Comparison of ENCODE assay signal across 13 mouse cellular contexts in genomic region chr9:35340811-35341210, GRCm38 (mm10).
DNase-seq lines count a peak whose midpoint lies in the region; ATAC-seq and TF ChIP-seq lines count a peak whose summit lies in the region.
"Had no signal": no experiment of that assay in that cellular context is flagged by ENCODE, and none has a peak within 500 bp of the region (broad histone marks: within the 10 kb centered on the region; RNA-seq: fewer than 3 reads in every experiment).

No protein-coding gene starts in this region.

- peaks cover 58% of the 10 kb centered on the region for H3K4me1 ChIP-seq in hindbrain, embryonic 10.5 days (replicated peaks)
- peaks cover 28% of the 10 kb centered on the region for H3K4me1 ChIP-seq in hindbrain, embryonic 13.5 days (replicated peaks)
- H3K4me1 ChIP-seq in CH12.LX (ENCODE audit: control insufficient read depth in 1 of 2, insufficient read depth in 2 of 2): peaks cover 10 to 44% of the 10 kb centered on the region in 2 experiments; a peak in 3 of 4 replicates
- peaks cover 76% of the 10 kb centered on the region for H3K4me1 ChIP-seq in embryonic facial prominence, embryonic 14.5 days (ENCODE audit: control insufficient read depth, insufficient read depth, low read length)

- no peak for TF ChIP-seq EP300 in CH12.LX (IDR thresholded peaks at IDR 0.05; ENCODE audit: low read length)

- H3K4me2 ChIP-seq in hindbrain, embryonic 13.5 days: no peak overlapping the region
- H3K4me2 ChIP-seq in CH12.LX (ENCODE audit: insufficient read depth, low read depth, poor library complexity, severe bottlenecking): no peak overlapping the region
- no peak overlapping the region for H3K4me2 ChIP-seq in embryonic facial prominence, embryonic 14.5 days (ENCODE audit: low read depth, low read length)

- H3K9me3 ChIP-seq in hindbrain, embryonic 10.5 days: no peaks in the 10 kb centered on the region
- H3K9me3 ChIP-seq in hindbrain, embryonic 13.5 days: no peaks in the 10 kb centered on the region
- H3K9me3 ChIP-seq in CH12.LX (replicated peaks; ENCODE audit: low read length): no peaks in the 10 kb centered on the region
- no peaks in the 10 kb centered on the region for H3K9me3 ChIP-seq in embryonic facial prominence, embryonic 14.5 days (ENCODE audit: control insufficient read depth, low read length)

- no peak for TF ChIP-seq RAD21 in CH12.LX (IDR thresholded peaks at IDR 0.05; ENCODE audit: low read depth, low read length)

- dilution Hi-C loops in CH12.LX (cut with MboI; ENCODE audit: extremely low pct_ligation_motif_present, extremely low pct_unique_long_range_greater_than_20kb, low sequenced_read_pairs): no loop called here

- peak overlapping the region; percentile 60 for H3K27ac ChIP-seq in hindbrain, embryonic 10.5 days
- H3K27ac ChIP-seq in hindbrain, embryonic 13.5 days: no peak overlapping the region
- H3K27ac ChIP-seq in CH12.LX (ENCODE audit: insufficient read depth, low read depth): no peak overlapping the region
- H3K27ac ChIP-seq in embryonic facial prominence, embryonic 14.5 days (replicated peaks; ENCODE audit: low read depth, low read length): peak overlapping the region; percentile 79

- in situ Hi-C loops in CH12.LX (cut with MboI; ENCODE audit: low pct_ligation_motif_present, low pct_unique_long_range_greater_than_20kb, low sequenced_read_pairs): no loop called here

- H3K9ac ChIP-seq in hindbrain, embryonic 13.5 days: no peak overlapping the region
- no peak overlapping the region for H3K9ac ChIP-seq in CH12.LX (ENCODE audit: insufficient read depth, low read depth)
- H3K9ac ChIP-seq in embryonic facial prominence, embryonic 14.5 days (ENCODE audit: low read depth, low read length): no peak overlapping the region

- H3K36me3 ChIP-seq in hindbrain, embryonic 10.5 days: no peaks in the 10 kb centered on the region
- H3K36me3 ChIP-seq in hindbrain, embryonic 13.5 days: no peaks in the 10 kb centered on the region
- H3K36me3 ChIP-seq in CH12.LX (replicated peaks in 1 of 2; ENCODE audit: control insufficient read depth in 1 of 2, insufficient read depth in 1 of 2, low read length in 1 of 2): no peaks in the 10 kb centered on the region
- no peaks in the 10 kb centered on the region for H3K36me3 ChIP-seq in embryonic facial prominence, embryonic 14.5 days (ENCODE audit: control insufficient read depth, insufficient read depth, low read length)

- DNase-seq in hindbrain, embryonic 10.5 days (ENCODE audit: low spot score): no peak
- peak; percentile 60 for DNase-seq in CH12.LX (ENCODE audit: extremely low read depth)
- DNase-seq in embryonic facial prominence, embryonic 14.5 days (ENCODE audit: low spot score): peak; percentile 83
- peak; percentile 66 for DNase-seq in heart, postnatal 4 days
- DNase-seq in layer of hippocampus, adult 18-20 months (ENCODE audit: low spot score in 2 of 2): no peak
- DNase-seq in layer of hippocampus, adult 8-10 months (ENCODE audit: low spot score in 2 of 2): no peak
- no peak for DNase-seq in thymus, postnatal 10 days (ENCODE audit: low spot score in 2 of 2)
- DNase-seq: kidney, adult 2 months; layer of hippocampus, postnatal 36 days; lung, postnatal 4 days; spleen, adult 18-20 months; thymus, postnatal 36 days had no signal

- H3K4me3 ChIP-seq in hindbrain, embryonic 10.5 days: no peak overlapping the region
- no peak overlapping the region for H3K4me3 ChIP-seq in hindbrain, embryonic 13.5 days
- no peak overlapping the region for H3K4me3 ChIP-seq in CH12.LX (replicated peaks in 1 of 3; ENCODE audit: low read depth in 2 of 3, low read length in 2 of 3, poor library complexity in 1 of 3)
- no peak overlapping the region for H3K4me3 ChIP-seq in embryonic facial prominence, embryonic 14.5 days (ENCODE audit: low read depth, low read length)

- no peak for TF ChIP-seq POLR2A in CH12.LX (IDR thresholded peaks at IDR 0.05; ENCODE audit: low read depth, low read length)

- H3K27me3 ChIP-seq in hindbrain, embryonic 10.5 days (ENCODE audit: insufficient read depth, poor library complexity, severe bottlenecking): peaks cover 92% of the 10 kb centered on the region
- peaks cover 78% of the 10 kb centered on the region for H3K27me3 ChIP-seq in hindbrain, embryonic 13.5 days
- H3K27me3 ChIP-seq in CH12.LX (replicated peaks): no peaks in the 10 kb centered on the region
- no peaks in the 10 kb centered on the region for H3K27me3 ChIP-seq in embryonic facial prominence, embryonic 14.5 days (replicated peaks; ENCODE audit: control insufficient read depth, insufficient read depth, low read length)

- no peak for TF ChIP-seq CTCF in CH12.LX (conservative IDR thresholded peaks at IDR 0.05 in 1 of 2, IDR thresholded peaks at IDR 0.05 in 1 of 2; ENCODE audit: low read depth in 2 of 2, low read length in 2 of 2)

- WGBS in hindbrain, embryonic 10.5 days: 24% methylated on average over 3 of the region's 3 CpGs
- WGBS in hindbrain, embryonic 13.5 days: 24% methylated on average over 3 of the region's 3 CpGs
- 30% methylated on average over 3 of the region's 3 CpGs for WGBS in embryonic facial prominence, embryonic 14.5 days

- ATAC-seq in hindbrain, embryonic 13.5 days (ENCODE audit: low FRiP score): no peak
- peak; percentile 64 for ATAC-seq in embryonic facial prominence, embryonic 14.5 days (ENCODE audit: low read depth)

- H3K79me2 ChIP-seq in CH12.LX (replicated peaks; ENCODE audit: control insufficient read depth, extremely low read depth, insufficient read depth, poor library complexity, severe bottlenecking): no peaks in the 10 kb centered on the region

TF ChIP-seq in CH12.LX, 34 proteins besides CTCF, POLR2A, EP300 and RAD21:
- TF ChIP-seq HCFC1 (IDR thresholded peaks at IDR 0.05; ENCODE audit: low read depth, low read length) (no peak), USF1 (IDR thresholded peaks at IDR 0.05; ENCODE audit: low read depth, low read length) (no peak), MAZ (IDR thresholded peaks at IDR 0.05; ENCODE audit: low read depth, low read length) (no peak), JUND (conservative IDR thresholded peaks at IDR 0.05; ENCODE audit: low read depth, low read length) (no peak), MXI1 (IDR thresholded peaks at IDR 0.05; ENCODE audit: low read depth, low read length) (no peak), ZC3H11A (IDR thresholded peaks at IDR 0.05; ENCODE audit: low read depth, low read length) (no peak), JUN (IDR thresholded peaks at IDR 0.05; ENCODE audit: insufficient read depth, low read depth, low read length) (no peak), SIN3A (IDR thresholded peaks at IDR 0.05; ENCODE audit: low read length) (no peak), TCF12 (IDR thresholded peaks at IDR 0.05; ENCODE audit: low read depth, low read length) (no peak), UBTF (IDR thresholded peaks at IDR 0.05; ENCODE audit: low read depth, low read length) (no peak), MYC (IDR thresholded peaks at IDR 0.05; ENCODE audit: low read depth, low read length) (no peak), ELF1 (IDR thresholded peaks at IDR 0.05; ENCODE audit: low read depth, low read length) (no peak), E2F4 (IDR thresholded peaks at IDR 0.05; ENCODE audit: insufficient replicate concordance, low read depth, low read length) (no peak), TBP (conservative IDR thresholded peaks at IDR 0.05; ENCODE audit: low read depth, low read length) (peak; percentile 65; the same call in 1 of the 2 replicates), MEF2A (IDR thresholded peaks at IDR 0.05; ENCODE audit: borderline replicate concordance, low read depth, low read length) (no peak), ETS1 (conservative IDR thresholded peaks at IDR 0.05; ENCODE audit: low read depth, low read length) (peak; percentile 67; the same call in 1 of the 2 replicates), PAX5 (IDR thresholded peaks at IDR 0.05; ENCODE audit: low read length) (no peak)

Comparison
In these comparisons a context has a peak if more than half of its experiments do, and no peak if none do; other contexts are left out.
1. H3K27ac ChIP-seq: peak in hindbrain, embryonic 10.5 days (single experiment) and embryonic facial prominence, embryonic 14.5 days (single experiment); none in hindbrain, embryonic 13.5 days (single experiment) and CH12.LX (single experiment).
2. DNase-seq: peak in CH12.LX (single experiment), embryonic facial prominence, embryonic 14.5 days (single experiment) and heart, postnatal 4 days (single experiment); none in hindbrain, embryonic 10.5 days (single experiment), layer of hippocampus, adult 18-20 months (0 of 2), layer of hippocampus, adult 8-10 months (0 of 2) and thymus, postnatal 10 days (0 of 2).